Mouse (Mus musculus) lung, adult 2 months (tissue): ENCODE results near the gene Faim. TPM values are rescaled to one million over a fixed set of nuclear protein-coding genes. Genes with fewer than 3 reads are reported as not detected.
A peak's percentile ranks its signal among the peaks of the same experiment; 100 is the strongest.

Experiments used
- DNase-seq: peaks from one replicate; pipeline ENCODE4 v3.0.0; 2022
- H3K4me1 ChIP-seq: fragments of 200-500 bp; 2 replicates; pipeline ENCODE4 v1.6.1; 2011; ENCODE audit warnings: low read length; ENCODE audit not compliant: control insufficient read depth, insufficient read depth
- H3K4me3 ChIP-seq: fragments of 200-500 bp; replicated peaks from 2 replicates; pipeline ENCODE3; 2011; ENCODE audit warnings: low read depth, mild to moderate bottlenecking, control low read depth, low read length; ENCODE audit errors: extremely low read depth
- CTCF ChIP-seq: fragments of 200-500 bp; IDR thresholded peaks from 2 replicates; pipeline ENCODE4 v1.5.1; 2011; ENCODE audit warnings: mild to moderate bottlenecking, low read length, control low read depth; ENCODE audit not compliant: insufficient read depth
- POLR2A ChIP-seq: fragments of 200-500 bp; IDR thresholded peaks from 2 replicates; pipeline ENCODE4 v1.6.1; 2011; ENCODE audit warnings: low read depth, mild to moderate bottlenecking, control low read depth, low read length, borderline replicate concordance; ENCODE audit errors: extremely low read depth
- WGBS: fragments of 180-500 bp; shearing (Covaris S2); methylation state at CpG from one replicate; pipeline ENCODE4 v1.1.7; 2018; 5-methylcytosine and 5-hydroxymethylcytosine counted together
- polyA plus RNA-seq: library from polyadenylated mRNA; depleted of rRNA; stranded (reverse); fragments of >200 nt; gene quantifications from 2 replicates; pipeline ENCODE4 v1.2.3, GENCODE M21; 2012

Faim gene
- polyA plus RNA-seq, 1 experiment, result 6.6 TPM

DNA sequence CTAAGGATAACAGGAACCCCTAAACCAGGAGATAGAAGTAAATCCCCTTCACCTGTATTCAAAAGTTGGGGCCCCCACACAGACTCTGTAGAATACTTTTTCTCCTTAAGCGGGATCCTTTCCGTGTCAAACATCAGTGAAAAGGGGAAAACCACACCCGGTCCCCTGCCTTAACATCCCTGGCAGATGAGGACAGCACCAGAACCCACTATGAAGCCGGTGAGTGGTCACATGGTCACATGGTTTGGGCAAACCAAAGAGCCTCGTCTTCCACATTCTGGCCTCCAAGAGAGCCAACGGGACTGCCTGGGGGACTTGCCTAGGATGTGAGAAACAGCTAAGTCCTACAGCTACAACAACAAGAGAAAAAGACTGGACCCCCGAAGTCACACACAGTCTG, 12.6 kb upstream of the Faim start:
- Histone ChIP-seq H3K4me3 (no peak overlapping the region), H3K4me1 (no peaks in the 10 kb centered on the region)
- no peak for TF ChIP-seq POLR2A
- no peak for TF ChIP-seq CTCF
- no peak for DNase-seq
- 8% methylated on average over 7 of the region's 7 CpGs for WGBS

DNA sequence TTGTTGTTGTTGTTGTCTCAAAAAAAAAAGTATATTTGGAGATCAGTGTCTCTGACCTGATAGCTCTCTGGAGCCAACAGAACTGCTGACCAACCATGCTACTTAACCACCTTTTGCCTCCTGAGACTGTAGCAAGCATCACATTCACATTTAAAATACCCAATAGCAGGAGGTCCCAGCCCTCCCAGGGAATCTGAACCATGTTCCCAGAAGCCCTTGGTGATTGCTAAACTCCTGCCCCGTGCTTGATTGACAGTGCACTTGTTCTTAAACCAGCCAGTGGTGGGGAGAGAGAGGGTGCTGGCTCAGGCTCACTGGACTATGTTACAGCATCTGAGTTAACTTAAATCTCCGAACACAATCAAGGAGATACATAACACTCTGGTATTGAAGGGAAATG, 11.3 kb upstream of the Faim start:
- no peak for TF ChIP-seq POLR2A
- TF ChIP-seq CTCF, result no peak
- WGBS, result 37% methylated on average over 2 of the region's 2 CpGs
- H3K4me3 ChIP-seq, result no peak overlapping the region
- no peak for DNase-seq
- H3K4me1 ChIP-seq, result peaks cover under 1% of the 10 kb centered on the region; the same call in 1 of the 2 replicates

DNA sequence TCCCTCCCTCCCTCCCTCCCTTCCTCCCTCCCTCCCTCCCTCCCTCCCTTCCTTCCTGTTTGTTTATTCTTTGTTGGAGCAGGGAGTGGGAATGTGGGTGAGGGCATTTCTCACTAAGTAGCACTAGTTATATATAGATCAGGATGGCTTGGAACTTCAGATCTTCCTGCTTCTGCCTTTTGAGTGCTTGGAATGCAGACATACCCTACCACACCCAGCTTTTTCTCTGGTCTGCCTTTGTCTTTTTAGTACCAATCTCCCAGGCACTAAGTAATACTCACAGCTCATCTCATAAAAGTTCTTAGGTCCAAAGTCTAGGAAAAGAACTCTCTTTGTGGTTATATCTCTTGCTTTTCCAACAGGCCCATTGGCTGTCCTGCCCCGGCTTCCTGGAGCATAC, 10.1 kb upstream of the Faim start:
- H3K4me1 ChIP-seq, result peaks cover 2% of the 10 kb centered on the region; the same call in 1 of the 2 replicates
- H3K4me3 ChIP-seq, result no peak overlapping the region
- DNase-seq, result no peak
- 89% methylated on average over 1 of the region's 1 CpGs for WGBS
- no peak for TF ChIP-seq POLR2A
- no peak for TF ChIP-seq CTCF

DNA sequence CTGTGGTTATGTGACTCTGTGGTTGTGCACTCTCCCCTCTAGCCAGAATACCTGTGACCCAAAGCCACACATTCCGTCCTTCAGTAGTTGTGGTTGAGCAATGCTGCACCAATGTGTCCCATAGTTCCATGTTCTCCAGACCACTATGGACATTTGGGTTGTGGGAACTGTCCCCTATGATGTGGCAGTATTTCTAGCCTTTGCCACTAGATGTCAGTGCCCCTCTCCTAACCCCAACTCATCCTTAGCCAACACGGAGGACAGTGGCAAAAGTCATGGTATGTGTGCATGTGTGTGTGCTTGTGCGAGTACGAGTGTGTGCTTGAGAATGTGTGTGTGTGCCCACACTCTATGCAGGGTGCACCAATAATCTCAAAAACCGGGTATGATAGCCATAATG, 9.7 kb upstream of the Faim start:
- peak; percentile 16; the same call in 1 of the 2 replicates for TF ChIP-seq CTCF
- no peak for TF ChIP-seq POLR2A
- no peak for DNase-seq
- H3K4me3 ChIP-seq, result no peak overlapping the region
- 36% methylated on average over 5 of the region's 5 CpGs for WGBS
- H3K4me1 ChIP-seq, result peaks cover 2% of the 10 kb centered on the region; the same call in 1 of the 2 replicates

DNA sequence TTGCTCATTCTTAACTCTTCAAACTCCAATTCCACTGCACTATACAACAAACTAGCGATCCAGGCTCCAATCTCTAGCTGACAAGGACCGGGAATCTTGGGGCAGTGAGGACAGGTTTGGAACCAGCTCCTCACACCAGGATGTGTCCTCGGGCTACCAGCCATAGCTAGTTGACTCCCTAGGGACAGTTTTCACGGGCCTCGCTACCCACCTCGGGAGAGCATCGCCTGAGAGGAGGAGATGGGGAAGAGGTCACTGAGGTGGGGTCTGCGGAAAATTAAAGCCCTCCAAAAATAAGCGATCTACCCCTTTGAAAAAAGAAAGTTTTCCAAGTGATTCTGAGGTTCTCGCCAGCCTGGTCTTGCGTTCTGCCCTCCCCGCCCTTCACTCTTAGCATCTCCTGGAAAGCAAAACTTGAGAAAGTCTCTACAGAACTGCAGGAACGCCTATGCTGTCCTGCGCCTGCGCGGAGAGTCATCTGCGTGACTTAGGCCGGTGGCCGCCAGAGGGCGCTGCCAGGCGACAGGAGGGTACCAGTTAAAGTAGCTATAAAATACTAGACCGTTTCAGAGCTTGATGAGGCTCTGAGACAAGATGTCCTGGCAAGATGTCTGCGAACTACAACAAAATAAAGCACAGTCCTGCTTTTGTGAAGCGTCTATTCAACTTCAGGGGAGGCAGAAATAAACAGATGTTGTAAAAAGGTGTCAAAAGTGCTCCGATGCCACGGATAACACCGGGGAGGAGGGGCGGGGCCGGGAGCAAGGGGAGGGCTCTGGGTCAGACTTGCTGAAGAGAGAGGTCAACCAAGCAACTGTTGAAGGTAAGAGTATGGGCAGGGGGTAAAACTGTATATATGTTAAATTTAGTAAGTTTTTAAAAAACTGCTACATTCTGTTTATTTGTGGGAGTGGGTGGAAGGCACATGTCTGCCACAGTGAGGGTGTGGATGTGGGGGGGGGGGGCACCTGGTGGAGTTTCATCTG, 6.4 kb upstream of the Faim start:
- WGBS, result 5% methylated on average over 29 of the region's 29 CpGs
- peak overlapping the region; percentile 26 for H3K4me3 ChIP-seq
- TF ChIP-seq CTCF (peak; percentile 93), POLR2A (no peak)
- peaks cover 2% of the 10 kb centered on the region; the same call in 1 of the 2 replicates for H3K4me1 ChIP-seq
- peak; percentile 85 for DNase-seq

DNA sequence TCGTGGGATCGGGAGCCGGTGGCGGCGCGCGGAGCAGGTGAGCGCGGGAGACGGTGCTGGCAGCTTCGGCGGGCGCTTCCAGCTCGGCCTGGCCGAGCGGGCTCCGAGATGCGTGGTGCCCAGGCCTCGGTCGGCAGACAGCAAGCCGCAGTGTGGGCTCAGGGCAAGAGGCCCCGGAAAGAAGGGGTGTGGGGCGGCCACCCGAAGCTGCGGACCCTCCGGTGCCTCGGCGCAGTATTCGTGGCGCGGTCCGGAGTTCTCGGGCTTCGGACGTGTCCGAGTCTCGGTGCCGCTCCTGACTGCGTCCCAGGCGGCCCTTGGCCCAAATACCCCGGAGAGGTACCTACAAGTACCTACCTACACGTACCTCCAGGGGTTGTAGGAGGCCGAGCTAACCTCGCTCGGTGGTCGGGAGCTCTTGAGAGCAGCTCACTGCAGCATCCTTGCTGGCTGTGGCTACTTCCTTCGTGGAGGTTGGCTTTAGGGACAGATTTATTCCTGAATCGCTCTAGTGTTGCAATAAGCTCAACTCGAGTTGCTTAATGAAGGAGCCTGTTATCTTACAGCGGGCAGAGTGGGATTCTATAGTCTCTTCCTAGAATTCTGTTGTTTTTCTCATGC, 413 bp downstream of the Faim start:
- peaks cover 5% of the 10 kb centered on the region; the same call in 1 of the 2 replicates for H3K4me1 ChIP-seq
- WGBS, result under 1% methylated on average over 49 of the region's 50 CpGs
- no peak for DNase-seq
- TF ChIP-seq POLR2A, result no peak
- TF ChIP-seq CTCF, result no peak
- H3K4me3 ChIP-seq, result peak overlapping the region; percentile 68

DNA sequence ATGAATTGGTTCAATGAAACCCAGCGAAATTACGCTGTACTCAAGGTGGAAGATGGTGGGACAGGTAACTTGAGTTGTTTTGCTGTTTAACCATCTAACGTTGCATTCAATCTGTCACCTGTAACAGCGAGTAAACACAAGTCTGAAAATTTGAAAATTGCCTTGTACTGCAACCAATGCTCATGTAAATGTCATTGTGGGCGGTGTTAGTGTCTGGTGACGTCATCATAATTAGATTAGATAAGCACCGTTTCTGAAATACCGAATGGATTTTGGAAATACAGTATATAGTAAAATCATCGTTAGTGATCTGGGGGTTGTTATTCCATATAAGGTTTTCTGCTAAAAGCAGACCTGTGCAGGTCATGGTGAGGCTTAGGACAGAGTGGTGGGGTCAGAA, 958 bp downstream of the Faim start:
- DNase-seq, result no peak
- H3K4me3 ChIP-seq, result peak overlapping the region; percentile 26
- H3K4me1 ChIP-seq, result peaks cover 5% of the 10 kb centered on the region; the same call in 1 of the 2 replicates
- TF ChIP-seq CTCF, result no peak
- no peak for TF ChIP-seq POLR2A
- 39% methylated on average over 9 of the region's 9 CpGs for WGBS

DNA sequence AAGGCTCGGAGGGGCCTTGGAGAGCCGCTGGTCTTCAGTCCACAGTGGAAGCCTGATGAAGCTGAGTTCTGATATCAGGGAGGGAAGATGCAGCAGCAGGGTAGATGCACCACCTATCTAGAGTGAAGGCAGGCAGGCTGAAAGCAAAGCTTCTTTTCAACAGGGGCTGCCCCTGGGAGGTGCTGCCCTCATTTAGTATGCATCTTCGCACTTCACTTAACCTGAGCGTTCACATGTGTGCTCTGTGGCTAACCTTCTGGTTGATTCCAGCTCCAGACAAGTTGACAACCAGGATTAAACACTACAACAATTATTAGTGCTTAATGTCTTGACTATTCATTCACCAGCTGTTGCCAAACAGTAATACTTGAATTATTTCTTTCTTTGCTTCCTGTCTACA, 7.9 kb downstream of the Faim start:
- TF ChIP-seq CTCF (no peak), POLR2A (no peak)
- no peak for DNase-seq
- 93% methylated on average over 4 of the region's 4 CpGs for WGBS
- H3K4me3 ChIP-seq, result no peak overlapping the region
- no peaks in the 10 kb centered on the region for H3K4me1 ChIP-seq

DNA sequence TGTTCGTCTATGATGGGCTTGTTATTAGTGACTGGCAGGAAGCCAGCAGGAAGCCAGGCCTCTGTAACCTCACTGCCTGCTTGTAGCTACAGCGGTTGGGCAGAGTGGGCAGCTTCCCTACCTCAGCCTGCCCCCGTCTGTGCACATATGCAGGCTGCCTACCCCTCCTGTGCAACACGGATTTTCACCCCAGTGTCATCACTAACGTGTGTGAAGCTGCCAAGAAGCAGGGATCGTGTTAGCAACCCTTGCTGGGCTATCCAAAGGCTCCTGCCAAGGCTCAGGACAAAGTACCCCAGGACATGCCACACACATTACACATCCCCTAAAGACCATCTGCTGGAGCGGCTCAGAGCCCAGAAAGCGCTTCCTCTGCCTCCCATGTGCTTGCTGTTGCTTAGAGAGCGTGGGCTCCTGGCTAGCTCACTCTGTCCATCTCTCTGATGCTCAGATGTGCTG, 13.7 kb downstream of the Faim start:
- DNase-seq, result no peak
- no peaks in the 10 kb centered on the region for H3K4me1 ChIP-seq
- 61% methylated on average over 9 of the region's 9 CpGs for whole genome bisulfite sequencing
- TF ChIP-seq POLR2A, result no peak
- H3K4me3 ChIP-seq, result no peak overlapping the region
